Mouse (Mus musculus) liver, adult 2 months (tissue): ENCODE results near the gene Vwa5b2.

ENCODE experiments used
- CTCF ChIP-seq: fragments of 200-500 bp; IDR thresholded peaks from 2 replicates; pipeline ENCODE4 v1.5.1; 2011; ENCODE audit warnings: low read depth, low read length, control low read depth
- POLR2A ChIP-seq: fragments of 200-500 bp; IDR thresholded peaks from 2 replicates; pipeline ENCODE4 v1.6.1; 2011; ENCODE audit warnings: low read length, control low read depth; ENCODE audit not compliant: insufficient read depth; ENCODE audit errors: extremely low read depth

DNA sequence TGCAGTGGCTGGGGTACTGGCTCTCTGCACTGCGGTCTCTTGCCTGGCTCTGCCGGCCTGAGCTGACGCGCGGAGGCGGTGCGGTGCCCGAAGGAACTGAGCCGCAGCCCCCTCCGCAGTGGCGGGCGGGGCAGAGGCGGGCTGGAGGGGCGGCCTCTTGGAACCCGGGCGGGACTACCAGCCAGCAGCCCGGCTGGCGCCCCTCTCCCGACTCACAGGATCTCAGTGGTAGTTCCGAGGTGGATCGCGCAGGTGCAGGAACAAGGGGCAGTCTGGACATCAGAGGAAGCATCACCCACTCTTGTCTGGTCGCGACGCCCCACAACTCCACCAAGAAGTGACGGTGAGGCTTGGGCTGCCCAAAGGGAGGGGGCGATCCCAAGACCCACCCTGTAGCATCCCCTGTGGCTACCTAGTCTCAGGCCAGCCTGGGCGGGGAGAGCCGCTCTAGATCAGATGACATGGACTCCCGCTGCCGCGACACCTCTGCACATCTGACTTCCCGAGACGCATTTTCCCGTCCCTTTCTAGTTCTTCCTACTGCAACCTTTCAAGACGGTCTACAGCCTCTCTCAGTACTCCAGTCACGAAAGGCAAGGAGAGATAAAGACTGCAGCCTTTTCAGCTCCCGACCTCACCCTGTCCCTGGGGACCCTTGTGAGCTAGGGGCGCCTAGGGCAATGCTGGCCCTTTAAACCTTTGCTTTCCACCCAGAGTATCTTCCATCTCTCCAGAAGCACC, 838 bp downstream of the Vwa5b2 start:
- TF ChIP-seq CTCF: no peak
- TF ChIP-seq POLR2A: no peak
